Mouse (Mus musculus): ENCODE measurements around the gene Nip7. TPM values are rescaled to one million over a fixed set of nuclear protein-coding genes. Genes with fewer than 3 reads are reported as not detected.
"Not testable (repeated sequence)": the region's sequence is repeated elsewhere in the genome, so short reads cannot be mapped to it uniquely, and the experiment has no call there.

The Nip7 gene
- polyA plus RNA-seq, 1 experiment = 37.6 TPM

- no peak overlapping the region for H3K4me3 ChIP-seq (ENCODE audit: extremely low read depth, insufficient read depth, insufficient read length)
Measured at GRCm38 (mm10) chr8:107030058-107030457, 26.6 kb upstream of the Nip7 start.

GRCm38 (mm10) chr8:107030650-107031576 lies 25.8 kb upstream of the Nip7 start, which contains the start of gene Vps4a:
TSS of gene Vps4a (plus strand) at chr8:107031222.
- TF ChIP-seq POLR2A (IDR thresholded peaks at IDR 0.05; ENCODE audit: low read depth, low read length) (peak; percentile 75), CTCF (IDR thresholded peaks at IDR 0.05; ENCODE audit: extremely low read depth, insufficient read depth, insufficient read length, insufficient replicate concordance) (peak; percentile 90)
- 6% methylated on average over 66 of the region's 66 CpGs for WGBS
- peak; percentile 80 to 93 for DNase-seq (ENCODE audit: low read depth in 1 of 2, low spot score in 2 of 2)

More at GRCm38 (mm10) chr8:107030058-107030457, 26.6 kb upstream of the Nip7 start:
- peak in 1 of 2 experiments; percentile 23 for DNase-seq (ENCODE audit: low read depth in 1 of 2, low spot score in 2 of 2)
- 55% methylated on average over 5 of the region's 5 CpGs for WGBS
- no peak for TF ChIP-seq CTCF (IDR thresholded peaks at IDR 0.05; ENCODE audit: extremely low read depth, insufficient read depth, insufficient read length, insufficient replicate concordance)
- TF ChIP-seq POLR2A (IDR thresholded peaks at IDR 0.05; ENCODE audit: low read depth, low read length) = no peak
- H3K4me1 ChIP-seq (ENCODE audit: control insufficient read depth, insufficient read depth, insufficient read length) = peaks cover 8% of the 10 kb centered on the region; the same call in 1 of the 2 replicates
- no peak overlapping the region for H3K27ac ChIP-seq (ENCODE audit: insufficient read depth, low read length)
- no peaks in the 10 kb centered on the region for H3K36me3 ChIP-seq (ENCODE audit: control insufficient read depth, insufficient read depth, low read length)
- no peaks in the 10 kb centered on the region for H3K27me3 ChIP-seq (ENCODE audit: control insufficient read depth, insufficient read depth, low read length)

GRCm38 (mm10) chr8:107031577-107032090 lies 25.0 kb upstream of the Nip7 start:
- TF ChIP-seq POLR2A (IDR thresholded peaks at IDR 0.05; ENCODE audit: low read depth, low read length) (no peak), CTCF (IDR thresholded peaks at IDR 0.05; ENCODE audit: extremely low read depth, insufficient read depth, insufficient read length, insufficient replicate concordance) (no peak)
- Histone ChIP-seq H3K27ac (ENCODE audit: insufficient read depth, low read length) (peak overlapping the region; percentile 69), H3K4me1 (ENCODE audit: control insufficient read depth, insufficient read depth, insufficient read length) (peaks cover 8% of the 10 kb centered on the region; the same call in 1 of the 2 replicates), H3K27me3 (ENCODE audit: control insufficient read depth, insufficient read depth, low read length) (no peaks in the 10 kb centered on the region), H3K4me3 (ENCODE audit: extremely low read depth, insufficient read depth, insufficient read length) (peak overlapping the region; percentile 91), H3K36me3 (ENCODE audit: control insufficient read depth, insufficient read depth, low read length) (peaks cover under 1% of the 10 kb centered on the region; the same call in 1 of the 2 replicates)
- no peak for DNase-seq (ENCODE audit: low read depth in 1 of 2, low spot score in 2 of 2)
- WGBS = under 1% methylated on average over 40 of the region's 40 CpGs

More at GRCm38 (mm10) chr8:107030650-107031576, 25.8 kb upstream of the Nip7 start, which contains the start of gene Vps4a:
- Histone ChIP-seq H3K4me1 (ENCODE audit: control insufficient read depth, insufficient read depth, insufficient read length) (peaks cover 8% of the 10 kb centered on the region; the same call in 1 of the 2 replicates), H3K4me3 (ENCODE audit: extremely low read depth, insufficient read depth, insufficient read length) (peak within 1 kb of the TSS; percentile 91), H3K27me3 (ENCODE audit: control insufficient read depth, insufficient read depth, low read length) (no peaks in the 10 kb centered on the region), H3K36me3 (ENCODE audit: control insufficient read depth, insufficient read depth, low read length) (no peaks in the 10 kb centered on the region), H3K27ac (ENCODE audit: insufficient read depth, low read length) (peak within 1 kb of the TSS; percentile 69)

- not testable (repeated sequence) for H3K4me1 ChIP-seq (ENCODE audit: control insufficient read depth, insufficient read depth, insufficient read length); H3K27me3 ChIP-seq (ENCODE audit: control insufficient read depth, insufficient read depth, low read length); H3K27ac ChIP-seq (ENCODE audit: insufficient read depth, low read length); H3K4me3 ChIP-seq (ENCODE audit: extremely low read depth, insufficient read depth, insufficient read length); H3K36me3 ChIP-seq (ENCODE audit: control insufficient read depth, insufficient read depth, low read length); DNase-seq (ENCODE audit: low read depth in 1 of 2, low spot score in 2 of 2)
- WGBS = 89% methylated on average over 2 of the region's 2 CpGs
Measured at GRCm38 (mm10) chr8:107033609-107034008, 23.1 kb upstream of the Nip7 start.

- Histone ChIP-seq H3K27me3 (ENCODE audit: control insufficient read depth, insufficient read depth, low read length) (no peaks in the 10 kb centered on the region), H3K4me1 (ENCODE audit: control insufficient read depth, insufficient read depth, insufficient read length) (peaks cover 8% of the 10 kb centered on the region; the same call in 1 of the 2 replicates), H3K27ac (ENCODE audit: insufficient read depth, low read length) (no peak overlapping the region), H3K4me3 (ENCODE audit: extremely low read depth, insufficient read depth, insufficient read length) (no peak overlapping the region), H3K36me3 (ENCODE audit: control insufficient read depth, insufficient read depth, low read length) (peaks cover 9% of the 10 kb centered on the region; the same call in 1 of the 2 replicates)
- 92% methylated on average over 3 of the region's 3 CpGs for WGBS
- no peak for TF ChIP-seq POLR2A (IDR thresholded peaks at IDR 0.05; ENCODE audit: low read depth, low read length)
- TF ChIP-seq CTCF (IDR thresholded peaks at IDR 0.05; ENCODE audit: extremely low read depth, insufficient read depth, insufficient read length, insufficient replicate concordance) = no peak
- DNase-seq (ENCODE audit: low read depth in 1 of 2, low spot score in 2 of 2) = no peak
Measured at GRCm38 (mm10) chr8:107035641-107036040, 21.0 kb upstream of the Nip7 start.

GRCm38 (mm10) chr8:107036626-107037025 lies 20.1 kb upstream of the Nip7 start:
- peaks cover 15% of the 10 kb centered on the region for H3K36me3 ChIP-seq (ENCODE audit: control insufficient read depth, insufficient read depth, low read length)

More at GRCm38 (mm10) chr8:107036626-107037025, 20.1 kb upstream of the Nip7 start:
- WGBS = 89% methylated on average over 8 of the region's 8 CpGs
- TF ChIP-seq POLR2A (IDR thresholded peaks at IDR 0.05; ENCODE audit: low read depth, low read length) = no peak
- no peak for TF ChIP-seq CTCF (IDR thresholded peaks at IDR 0.05; ENCODE audit: extremely low read depth, insufficient read depth, insufficient read length, insufficient replicate concordance)
- Histone ChIP-seq H3K27ac (ENCODE audit: insufficient read depth, low read length) (no peak overlapping the region), H3K4me3 (ENCODE audit: extremely low read depth, insufficient read depth, insufficient read length) (no peak overlapping the region), H3K4me1 (ENCODE audit: control insufficient read depth, insufficient read depth, insufficient read length) (peaks cover 8% of the 10 kb centered on the region; the same call in 1 of the 2 replicates), H3K27me3 (ENCODE audit: control insufficient read depth, insufficient read depth, low read length) (no peaks in the 10 kb centered on the region)
- no peak for DNase-seq (ENCODE audit: low read depth in 1 of 2, low spot score in 2 of 2)
